Mouse (Mus musculus): ENCODE measurements at regions not wholly inside any gene's neighbourhood (a gene's known extent, or its start where the extent isn't known, plus 50 kb on each side); places are given as distances from the start of the nearest gene placed in this dataset.

GRCm38 (mm10) chr3:123977168-123977567 lies 286.5 kb upstream of the Ndst3 start:
- Histone ChIP-seq H3K4me2 (ENCODE audit: low read depth, low read length) (no peak overlapping the region), H3K9ac (ENCODE audit: low read length) (no peak overlapping the region), H3K4me1 (replicated peaks; ENCODE audit: control insufficient read depth, insufficient read depth, low read length) (no peaks in the 10 kb centered on the region), H3K36me3 (ENCODE audit: control insufficient read depth, insufficient read depth, low read length) (no peaks in the 10 kb centered on the region), H3K4me3 (ENCODE audit: low read length) (no peak overlapping the region), H3K27me3 (ENCODE audit: control insufficient read depth, insufficient read depth, low read depth, low read length) (no peaks in the 10 kb centered on the region), H3K27ac (ENCODE audit: low read length) (no peak overlapping the region), H3K9me3 (ENCODE audit: control insufficient read depth, low read length) (no peaks in the 10 kb centered on the region)
- 78% methylated on average over 4 of the region's 4 CpGs for WGBS
- no peak for ATAC-seq (ENCODE audit: low read depth)

GRCm38 (mm10) chr3:123983045-123983444 lies 292.4 kb upstream of the Ndst3 start:
- Histone ChIP-seq H3K4me1 (replicated peaks; ENCODE audit: control insufficient read depth, insufficient read depth, low read length) (no peaks in the 10 kb centered on the region), H3K36me3 (ENCODE audit: control insufficient read depth, insufficient read depth, low read length) (no peaks in the 10 kb centered on the region), H3K9me3 (ENCODE audit: control insufficient read depth, low read length) (no peaks in the 10 kb centered on the region), H3K27me3 (ENCODE audit: control insufficient read depth, insufficient read depth, low read depth, low read length) (no peaks in the 10 kb centered on the region), H3K27ac (ENCODE audit: low read length) (no peak overlapping the region), H3K9ac (ENCODE audit: low read length) (no peak overlapping the region), H3K4me3 (ENCODE audit: low read length) (no peak overlapping the region), H3K4me2 (ENCODE audit: low read depth, low read length) (no peak overlapping the region)
- ATAC-seq (ENCODE audit: low read depth) = no peak

- no peak for ATAC-seq (ENCODE audit: low read depth)
- H3K4me3 ChIP-seq (ENCODE audit: low read length) = no peak overlapping the region
- H3K36me3 ChIP-seq (ENCODE audit: control insufficient read depth, insufficient read depth, low read length) = no peaks in the 10 kb centered on the region
- no peaks in the 10 kb centered on the region for H3K9me3 ChIP-seq (ENCODE audit: control insufficient read depth, low read length)
- H3K9ac ChIP-seq (ENCODE audit: low read length) = no peak overlapping the region
- H3K27ac ChIP-seq (ENCODE audit: low read length) = no peak overlapping the region
- WGBS = 48% methylated on average over 1 of the region's 1 CpGs
- no peaks in the 10 kb centered on the region for H3K4me1 ChIP-seq (replicated peaks; ENCODE audit: control insufficient read depth, insufficient read depth, low read length)
- H3K4me2 ChIP-seq (ENCODE audit: low read depth, low read length) = no peak overlapping the region
- H3K27me3 ChIP-seq (ENCODE audit: control insufficient read depth, insufficient read depth, low read depth, low read length) = no peaks in the 10 kb centered on the region
Observed at GRCm38 (mm10) chr3:123983530-123983929, 292.9 kb upstream of the Ndst3 start.

GRCm38 (mm10) chr3:123984028-123984427 lies 293.4 kb upstream of the Ndst3 start:
- whole genome bisulfite sequencing = 46% methylated on average over 1 of the region's 1 CpGs
- no peaks in the 10 kb centered on the region for H3K4me1 ChIP-seq (replicated peaks; ENCODE audit: control insufficient read depth, insufficient read depth, low read length)
- ATAC-seq (ENCODE audit: low read depth) = no peak
- no peak overlapping the region for H3K27ac ChIP-seq (ENCODE audit: low read length)
- no peaks in the 10 kb centered on the region for H3K36me3 ChIP-seq (ENCODE audit: control insufficient read depth, insufficient read depth, low read length)
- no peak overlapping the region for H3K9ac ChIP-seq (ENCODE audit: low read length)
- no peaks in the 10 kb centered on the region for H3K27me3 ChIP-seq (ENCODE audit: control insufficient read depth, insufficient read depth, low read depth, low read length)
- no peaks in the 10 kb centered on the region for H3K9me3 ChIP-seq (ENCODE audit: control insufficient read depth, low read length)
- H3K4me2 ChIP-seq (ENCODE audit: low read depth, low read length) = no peak overlapping the region
- H3K4me3 ChIP-seq (ENCODE audit: low read length) = no peak overlapping the region

GRCm38 (mm10) chr3:123999957-124000616 lies 309.4 kb upstream of the Ndst3 start:
- WGBS = 64% methylated on average over 3 of the region's 3 CpGs
- H3K36me3 ChIP-seq (ENCODE audit: control insufficient read depth, insufficient read depth, low read length) = no peaks in the 10 kb centered on the region
- no peak overlapping the region for H3K4me2 ChIP-seq (ENCODE audit: low read depth, low read length)
- no peaks in the 10 kb centered on the region for H3K4me1 ChIP-seq (replicated peaks; ENCODE audit: control insufficient read depth, insufficient read depth, low read length)
- no peaks in the 10 kb centered on the region for H3K9me3 ChIP-seq (ENCODE audit: control insufficient read depth, low read length)
- H3K27me3 ChIP-seq (ENCODE audit: control insufficient read depth, insufficient read depth, low read depth, low read length) = no peaks in the 10 kb centered on the region
- no peak overlapping the region for H3K27ac ChIP-seq (ENCODE audit: low read length)
- no peak for ATAC-seq (ENCODE audit: low read depth)
- H3K4me3 ChIP-seq (ENCODE audit: low read length) = no peak overlapping the region
- H3K9ac ChIP-seq (ENCODE audit: low read length) = no peak overlapping the region

GRCm38 (mm10) chr3:124000883-124001282 lies 310.2 kb upstream of the Ndst3 start:
- H3K9ac ChIP-seq (ENCODE audit: low read length) = no peak overlapping the region
- no peaks in the 10 kb centered on the region for H3K27me3 ChIP-seq (ENCODE audit: control insufficient read depth, insufficient read depth, low read depth, low read length)
- H3K36me3 ChIP-seq (ENCODE audit: control insufficient read depth, insufficient read depth, low read length) = no peaks in the 10 kb centered on the region
- no peak overlapping the region for H3K27ac ChIP-seq (ENCODE audit: low read length)
- H3K4me2 ChIP-seq (ENCODE audit: low read depth, low read length) = no peak overlapping the region
- WGBS = 64% methylated on average over 1 of the region's 1 CpGs
- no peaks in the 10 kb centered on the region for H3K4me1 ChIP-seq (replicated peaks; ENCODE audit: control insufficient read depth, insufficient read depth, low read length)
- H3K9me3 ChIP-seq (ENCODE audit: control insufficient read depth, low read length) = no peaks in the 10 kb centered on the region
- no peak for ATAC-seq (ENCODE audit: low read depth)
- no peak overlapping the region for H3K4me3 ChIP-seq (ENCODE audit: low read length)

- Histone ChIP-seq H3K4me2 (ENCODE audit: low read depth, low read length) (no peak overlapping the region), H3K27me3 (ENCODE audit: control insufficient read depth, insufficient read depth, low read depth, low read length) (no peaks in the 10 kb centered on the region), H3K36me3 (ENCODE audit: control insufficient read depth, insufficient read depth, low read length) (no peaks in the 10 kb centered on the region), H3K27ac (ENCODE audit: low read length) (no peak overlapping the region), H3K4me3 (ENCODE audit: low read length) (no peak overlapping the region), H3K9me3 (ENCODE audit: control insufficient read depth, low read length) (no peaks in the 10 kb centered on the region), H3K4me1 (replicated peaks; ENCODE audit: control insufficient read depth, insufficient read depth, low read length) (no peaks in the 10 kb centered on the region), H3K9ac (ENCODE audit: low read length) (no peak overlapping the region)
- no peak for ATAC-seq (ENCODE audit: low read depth)
- WGBS = 73% methylated on average over 1 of the region's 1 CpGs
Observed at GRCm38 (mm10) chr3:124011685-124012084, 309.0 kb upstream of the Tram1l1 start.

GRCm38 (mm10) chr3:124018618-124019017 lies 302.0 kb upstream of the Tram1l1 start:
- Histone ChIP-seq H3K27me3 (ENCODE audit: control insufficient read depth, insufficient read depth, low read depth, low read length) (no peaks in the 10 kb centered on the region), H3K4me2 (ENCODE audit: low read depth, low read length) (no peak overlapping the region), H3K27ac (ENCODE audit: low read length) (no peak overlapping the region), H3K9ac (ENCODE audit: low read length) (no peak overlapping the region), H3K4me1 (replicated peaks; ENCODE audit: control insufficient read depth, insufficient read depth, low read length) (no peaks in the 10 kb centered on the region), H3K36me3 (ENCODE audit: control insufficient read depth, insufficient read depth, low read length) (no peaks in the 10 kb centered on the region), H3K4me3 (ENCODE audit: low read length) (no peak overlapping the region), H3K9me3 (ENCODE audit: control insufficient read depth, low read length) (no peaks in the 10 kb centered on the region)
- 93% methylated on average over 1 of the region's 1 CpGs for WGBS
- ATAC-seq (ENCODE audit: low read depth) = no peak

- 82% methylated on average over 4 of the region's 4 CpGs for WGBS
- no peak for ATAC-seq (ENCODE audit: low read depth)
Observed at GRCm38 (mm10) chr3:124026188-124026587, 294.5 kb upstream of the Tram1l1 start.

GRCm38 (mm10) chr3:124067061-124067460 lies 253.6 kb upstream of the Tram1l1 start:
- Histone ChIP-seq H3K9me3 (ENCODE audit: control insufficient read depth, low read length) (no peaks in the 10 kb centered on the region), H3K27me3 (ENCODE audit: control insufficient read depth, insufficient read depth, low read depth, low read length) (no peaks in the 10 kb centered on the region), H3K4me2 (ENCODE audit: low read depth, low read length) (no peak overlapping the region), H3K4me1 (replicated peaks; ENCODE audit: control insufficient read depth, insufficient read depth, low read length) (no peaks in the 10 kb centered on the region), H3K9ac (ENCODE audit: low read length) (no peak overlapping the region), H3K4me3 (ENCODE audit: low read length) (no peak overlapping the region), H3K36me3 (ENCODE audit: control insufficient read depth, insufficient read depth, low read length) (no peaks in the 10 kb centered on the region), H3K27ac (ENCODE audit: low read length) (no peak overlapping the region)
- ATAC-seq (ENCODE audit: low read depth) = no peak
- WGBS = 72% methylated on average over 3 of the region's 3 CpGs

More at GRCm38 (mm10) chr3:124026188-124026587, 294.5 kb upstream of the Tram1l1 start:
- Histone ChIP-seq H3K4me2 (ENCODE audit: low read depth, low read length) (no peak overlapping the region), H3K4me3 (ENCODE audit: low read length) (no peak overlapping the region), H3K36me3 (ENCODE audit: control insufficient read depth, insufficient read depth, low read length) (no peaks in the 10 kb centered on the region), H3K27me3 (ENCODE audit: control insufficient read depth, insufficient read depth, low read depth, low read length) (no peaks in the 10 kb centered on the region), H3K9ac (ENCODE audit: low read length) (no peak overlapping the region), H3K9me3 (ENCODE audit: control insufficient read depth, low read length) (no peaks in the 10 kb centered on the region), H3K27ac (ENCODE audit: low read length) (no peak overlapping the region), H3K4me1 (replicated peaks; ENCODE audit: control insufficient read depth, insufficient read depth, low read length) (no peaks in the 10 kb centered on the region)
